Mouse (Mus musculus): Measurements from ENCODE around the gene Tshz2. TPM values are rescaled to one million over a fixed set of nuclear protein-coding genes. Genes with fewer than 3 reads are reported as not detected.
"Not testable (repeated sequence)": the region's sequence is repeated elsewhere in the genome, so short reads cannot be mapped to it uniquely, and the experiment has no call there.

Gene Tshz2
- polyA plus RNA-seq, 1 experiment from 2014 or later, result 13.0 TPM

GRCm38 (mm10) chr2:169766247-169766646, 133.4 kb downstream of the Tshz2 start:
- H3K4me3 ChIP-seq (replicated peaks; ENCODE audit: low read depth, low read length), result no peak overlapping the region
- H3K4me1 ChIP-seq (ENCODE audit: control insufficient read depth, insufficient read depth, low read length), result no peaks in the 10 kb centered on the region
- H3K4me2 ChIP-seq (ENCODE audit: low read length), result no peak overlapping the region
- no peak overlapping the region for H3K27ac ChIP-seq (replicated peaks; ENCODE audit: low read depth, low read length)
- no peaks in the 10 kb centered on the region for H3K36me3 ChIP-seq (ENCODE audit: control insufficient read depth, insufficient read depth, low read length)
- WGBS, result 84% methylated on average over 8 of the region's 8 CpGs
- H3K9me3 ChIP-seq (ENCODE audit: control insufficient read depth, low read length), result no peaks in the 10 kb centered on the region
- ATAC-seq (ENCODE audit: low FRiP score, low TSS enrichment), result no peak
- H3K9ac ChIP-seq (replicated peaks; ENCODE audit: low read length), result no peak overlapping the region
- no peaks in the 10 kb centered on the region for H3K27me3 ChIP-seq (ENCODE audit: control insufficient read depth, insufficient read depth, low read length)
- no peak for DNase-seq

GRCm38 (mm10) chr2:169767281-169767680, 134.5 kb downstream of the Tshz2 start:
- no peaks in the 10 kb centered on the region for H3K9me3 ChIP-seq (ENCODE audit: control insufficient read depth, low read length)
- H3K9ac ChIP-seq (replicated peaks; ENCODE audit: low read length), result no peak overlapping the region
- DNase-seq (no peak), ATAC-seq (ENCODE audit: low FRiP score, low TSS enrichment) (no peak)
- H3K4me3 ChIP-seq (replicated peaks; ENCODE audit: low read depth, low read length), result no peak overlapping the region
- H3K36me3 ChIP-seq (ENCODE audit: control insufficient read depth, insufficient read depth, low read length), result no peaks in the 10 kb centered on the region
- no peak overlapping the region for H3K4me2 ChIP-seq (ENCODE audit: low read length)
- WGBS, result 87% methylated on average over 3 of the region's 3 CpGs
- no peaks in the 10 kb centered on the region for H3K27me3 ChIP-seq (ENCODE audit: control insufficient read depth, insufficient read depth, low read length)
- H3K27ac ChIP-seq (replicated peaks; ENCODE audit: low read depth, low read length), result no peak overlapping the region
- no peaks in the 10 kb centered on the region for H3K4me1 ChIP-seq (ENCODE audit: control insufficient read depth, insufficient read depth, low read length)

- no peak overlapping the region for H3K4me3 ChIP-seq (replicated peaks; ENCODE audit: low read depth, low read length)
- H3K4me2 ChIP-seq (ENCODE audit: low read length), result no peak overlapping the region
- ATAC-seq (ENCODE audit: low FRiP score, low TSS enrichment) (no peak), DNase-seq (no peak)
- H3K27ac ChIP-seq (replicated peaks; ENCODE audit: low read depth, low read length), result no peak overlapping the region
- no peaks in the 10 kb centered on the region for H3K27me3 ChIP-seq (ENCODE audit: control insufficient read depth, insufficient read depth, low read length)
- H3K9me3 ChIP-seq (ENCODE audit: control insufficient read depth, low read length), result no peaks in the 10 kb centered on the region
- no peak overlapping the region for H3K9ac ChIP-seq (replicated peaks; ENCODE audit: low read length)
- H3K36me3 ChIP-seq (ENCODE audit: control insufficient read depth, insufficient read depth, low read length), result no peaks in the 10 kb centered on the region
- no peaks in the 10 kb centered on the region for H3K4me1 ChIP-seq (ENCODE audit: control insufficient read depth, insufficient read depth, low read length)
- 49% methylated on average over 4 of the region's 4 CpGs for WGBS
These were observed 142.3 kb downstream of the Tshz2 start for GRCm38 (mm10) chr2:169775078-169775477.

GRCm38 (mm10) chr2:169777242-169777641, 144.4 kb downstream of the Tshz2 start:
- Histone ChIP-seq H3K36me3 (ENCODE audit: control insufficient read depth, insufficient read depth, low read length) (no peaks in the 10 kb centered on the region), H3K27me3 (ENCODE audit: control insufficient read depth, insufficient read depth, low read length) (no peaks in the 10 kb centered on the region), H3K9ac (replicated peaks; ENCODE audit: low read length) (no peak overlapping the region), H3K4me2 (ENCODE audit: low read length) (no peak overlapping the region), H3K9me3 (ENCODE audit: control insufficient read depth, low read length) (no peaks in the 10 kb centered on the region), H3K4me3 (replicated peaks; ENCODE audit: low read depth, low read length) (no peak overlapping the region), H3K27ac (replicated peaks; ENCODE audit: low read depth, low read length) (no peak overlapping the region), H3K4me1 (ENCODE audit: control insufficient read depth, insufficient read depth, low read length) (no peaks in the 10 kb centered on the region)
- WGBS, result 73% methylated on average over 4 of the region's 4 CpGs
- DNase-seq (no peak), ATAC-seq (ENCODE audit: low FRiP score, low TSS enrichment) (no peak)

- WGBS, result 89% methylated on average over 2 of the region's 2 CpGs
- no peak overlapping the region for H3K27ac ChIP-seq (replicated peaks; ENCODE audit: low read depth, low read length)
- ATAC-seq (ENCODE audit: low FRiP score, low TSS enrichment), result no peak
These were observed 145.0 kb downstream of the Tshz2 start for GRCm38 (mm10) chr2:169777764-169778163.

GRCm38 (mm10) chr2:169778740-169779345, 146.0 kb downstream of the Tshz2 start:
- Histone ChIP-seq H3K9me3 (ENCODE audit: control insufficient read depth, low read length) (no peaks in the 10 kb centered on the region), H3K4me2 (ENCODE audit: low read length) (no peak overlapping the region), H3K4me1 (ENCODE audit: control insufficient read depth, insufficient read depth, low read length) (no peaks in the 10 kb centered on the region), H3K27me3 (ENCODE audit: control insufficient read depth, insufficient read depth, low read length) (no peaks in the 10 kb centered on the region), H3K27ac (replicated peaks; ENCODE audit: low read depth, low read length) (no peak overlapping the region), H3K9ac (replicated peaks; ENCODE audit: low read length) (no peak overlapping the region), H3K4me3 (replicated peaks; ENCODE audit: low read depth, low read length) (no peak overlapping the region), H3K36me3 (ENCODE audit: control insufficient read depth, insufficient read depth, low read length) (no peaks in the 10 kb centered on the region)
- WGBS, result 93% methylated on average over 6 of the region's 6 CpGs
- DNase-seq (no peak), ATAC-seq (ENCODE audit: low FRiP score, low TSS enrichment) (no peak)

More at GRCm38 (mm10) chr2:169777764-169778163, 145.0 kb downstream of the Tshz2 start:
- H3K27me3 ChIP-seq (ENCODE audit: control insufficient read depth, insufficient read depth, low read length), result no peaks in the 10 kb centered on the region
- no peaks in the 10 kb centered on the region for H3K9me3 ChIP-seq (ENCODE audit: control insufficient read depth, low read length)
- no peak for DNase-seq
- H3K4me1 ChIP-seq (ENCODE audit: control insufficient read depth, insufficient read depth, low read length), result no peaks in the 10 kb centered on the region
- H3K9ac ChIP-seq (replicated peaks; ENCODE audit: low read length), result no peak overlapping the region
- H3K4me3 ChIP-seq (replicated peaks; ENCODE audit: low read depth, low read length), result no peak overlapping the region
- H3K4me2 ChIP-seq (ENCODE audit: low read length), result no peak overlapping the region
- H3K36me3 ChIP-seq (ENCODE audit: control insufficient read depth, insufficient read depth, low read length), result no peaks in the 10 kb centered on the region

GRCm38 (mm10) chr2:169781671-169782070, 148.9 kb downstream of the Tshz2 start:
- not testable (repeated sequence) for ATAC-seq (ENCODE audit: low FRiP score, low TSS enrichment); H3K9me3 ChIP-seq (ENCODE audit: control insufficient read depth, low read length); H3K27ac ChIP-seq (replicated peaks; ENCODE audit: low read depth, low read length); DNase-seq; H3K4me2 ChIP-seq (ENCODE audit: low read length); H3K4me3 ChIP-seq (replicated peaks; ENCODE audit: low read depth, low read length); H3K9ac ChIP-seq (replicated peaks; ENCODE audit: low read length); H3K36me3 ChIP-seq (ENCODE audit: control insufficient read depth, insufficient read depth, low read length); H3K4me1 ChIP-seq (ENCODE audit: control insufficient read depth, insufficient read depth, low read length); H3K27me3 ChIP-seq (ENCODE audit: control insufficient read depth, insufficient read depth, low read length)

- Histone ChIP-seq H3K4me3 (replicated peaks; ENCODE audit: low read depth, low read length) (no peak overlapping the region), H3K9me3 (ENCODE audit: control insufficient read depth, low read length) (no peaks in the 10 kb centered on the region), H3K4me2 (ENCODE audit: low read length) (no peak overlapping the region), H3K36me3 (ENCODE audit: control insufficient read depth, insufficient read depth, low read length) (no peaks in the 10 kb centered on the region), H3K27me3 (ENCODE audit: control insufficient read depth, insufficient read depth, low read length) (no peaks in the 10 kb centered on the region), H3K27ac (replicated peaks; ENCODE audit: low read depth, low read length) (no peak overlapping the region), H3K4me1 (ENCODE audit: control insufficient read depth, insufficient read depth, low read length) (peaks cover 7% of the 10 kb centered on the region; the same call in 1 of the 2 replicates), H3K9ac (replicated peaks; ENCODE audit: low read length) (no peak overlapping the region)
- 89% methylated on average over 26 of the region's 26 CpGs for WGBS
- DNase-seq (no peak), ATAC-seq (ENCODE audit: low FRiP score, low TSS enrichment) (no peak)
These were observed 150.3 kb downstream of the Tshz2 start for GRCm38 (mm10) chr2:169782874-169783680.

- H3K27ac ChIP-seq (replicated peaks; ENCODE audit: low read depth, low read length), result no peak overlapping the region
These were observed 150.8 kb downstream of the Tshz2 start for GRCm38 (mm10) chr2:169783681-169784033.

More at GRCm38 (mm10) chr2:169783681-169784033, 150.8 kb downstream of the Tshz2 start:
- Histone ChIP-seq H3K4me2 (ENCODE audit: low read length) (no peak overlapping the region), H3K4me1 (ENCODE audit: control insufficient read depth, insufficient read depth, low read length) (peaks cover 8% of the 10 kb centered on the region; the same call in 1 of the 2 replicates), H3K9ac (replicated peaks; ENCODE audit: low read length) (no peak overlapping the region), H3K4me3 (replicated peaks; ENCODE audit: low read depth, low read length) (no peak overlapping the region), H3K9me3 (ENCODE audit: control insufficient read depth, low read length) (no peaks in the 10 kb centered on the region), H3K27me3 (ENCODE audit: control insufficient read depth, insufficient read depth, low read length) (no peaks in the 10 kb centered on the region), H3K36me3 (ENCODE audit: control insufficient read depth, insufficient read depth, low read length) (no peaks in the 10 kb centered on the region)
- no peak for DNase-seq
- ATAC-seq (ENCODE audit: low FRiP score, low TSS enrichment), result no peak
- WGBS, result 93% methylated on average over 2 of the region's 2 CpGs
